Comparison of ENCODE assay signal across 10 mouse cellular contexts in genomic region chrX:12225892-12226206, GRCm38 (mm10).
A peak's percentile ranks its signal among the peaks of the same experiment; 100 is the strongest.
DNase-seq lines count a peak whose midpoint lies in the region; ATAC-seq and TF ChIP-seq lines count a peak whose summit lies in the region.
"Had no signal": no experiment of that assay in that cellular context is flagged by ENCODE, and none has a peak within 500 bp of the region (broad histone marks: within the 10 kb centered on the region; RNA-seq: fewer than 3 reads in every experiment).

No protein-coding gene starts in this region.

- DNase-seq in cerebellum, adult 2 months, result peak in 1 of 2 experiments; percentile 11
- DNase-seq in cerebellum, postnatal 4 days (ENCODE audit: low spot score in 2 of 2), result no peak
- DNase-seq in kidney, postnatal 4 days, result no peak
- no peak for DNase-seq in gastrocnemius, postnatal 25 days
- DNase-seq in testis, postnatal 14 days (ENCODE audit: low spot score), result no peak
- DNase-seq: adrenal gland, postnatal 36 days; heart, postnatal 10 days had no signal

- peaks cover 4% of the 10 kb centered on the region; the same call in 1 of the 2 replicates for H3K4me1 ChIP-seq in cerebellum, adult 2 months (ENCODE audit: control insufficient read depth, insufficient read depth, low read length)
- no peaks in the 10 kb centered on the region for H3K4me1 ChIP-seq in kidney, embryonic 16.5 days (ENCODE audit: insufficient read depth, low read length)
- H3K4me1 ChIP-seq in forebrain, embryonic 16.5 days (replicated peaks; ENCODE audit: control insufficient read depth, insufficient read depth, low read length), result 0 out of 2 replicates have a peak, but pooled peaks cover 4% of the 10 kb centered on the region
- 0 out of 2 replicates have a peak, but pooled peaks cover 8% of the 10 kb centered on the region for H3K4me1 ChIP-seq in midbrain, embryonic 12.5 days

- peak overlapping the region; percentile 6 for H3K4me3 ChIP-seq in cerebellum, adult 2 months (replicated peaks; ENCODE audit: insufficient read depth, low read depth, low read length)
- H3K4me3 ChIP-seq in kidney, embryonic 16.5 days (ENCODE audit: low read length), result peak overlapping the region; percentile 20; the same call in 1 of the 2 replicates
- no peak overlapping the region; the same call in 1 of the 2 replicates for H3K4me3 ChIP-seq in forebrain, embryonic 16.5 days (replicated peaks; ENCODE audit: low read length)
- H3K4me3 ChIP-seq in midbrain, embryonic 12.5 days, result no peak overlapping the region

- no peaks in the 10 kb centered on the region for H3K9me3 ChIP-seq in kidney, embryonic 16.5 days (ENCODE audit: low read length)
- H3K9me3 ChIP-seq in forebrain, embryonic 16.5 days (ENCODE audit: control insufficient read depth, low read length), result no peaks in the 10 kb centered on the region
- no peaks in the 10 kb centered on the region for H3K9me3 ChIP-seq in midbrain, embryonic 12.5 days

- H3K36me3 ChIP-seq in kidney, embryonic 16.5 days (ENCODE audit: insufficient read depth, low read length), result no peaks in the 10 kb centered on the region
- H3K36me3 ChIP-seq in forebrain, embryonic 16.5 days (ENCODE audit: control insufficient read depth, insufficient read depth), result no peaks in the 10 kb centered on the region
- no peaks in the 10 kb centered on the region for H3K36me3 ChIP-seq in midbrain, embryonic 12.5 days

- TF ChIP-seq CTCF in cerebellum, adult 2 months (IDR thresholded peaks at IDR 0.05; ENCODE audit: borderline replicate concordance, insufficient read depth, low read depth, low read length), result no peak

- no peak for ATAC-seq in kidney, embryonic 16.5 days (ENCODE audit: low FRiP score, low TSS enrichment)
- no peak for ATAC-seq in forebrain, embryonic 16.5 days
- ATAC-seq in midbrain, embryonic 12.5 days (ENCODE audit: low FRiP score, low read depth), result no peak

- no peaks in the 10 kb centered on the region for H3K27me3 ChIP-seq in cerebellum, adult 2 months (ENCODE audit: control insufficient read depth, insufficient read depth, low read length)
- H3K27me3 ChIP-seq in kidney, embryonic 16.5 days (ENCODE audit: insufficient read depth, low read length), result peaks cover 18% of the 10 kb centered on the region; the same call in 1 of the 2 replicates
- H3K27me3 ChIP-seq in forebrain, embryonic 16.5 days (replicated peaks; ENCODE audit: control insufficient read depth, insufficient read depth, low read length), result no peaks in the 10 kb centered on the region; the same call in 1 of the 2 replicates
- peaks cover 15% of the 10 kb centered on the region; the same call in 1 of the 2 replicates for H3K27me3 ChIP-seq in midbrain, embryonic 12.5 days

- no peak overlapping the region for H3K9ac ChIP-seq in kidney, embryonic 16.5 days (replicated peaks; ENCODE audit: low read length)
- peak overlapping the region; percentile 40; the same call in 1 of the 2 replicates for H3K9ac ChIP-seq in forebrain, embryonic 16.5 days (replicated peaks; ENCODE audit: low read depth, low read length)
- no peak overlapping the region for H3K9ac ChIP-seq in midbrain, embryonic 12.5 days (replicated peaks)

- H3K4me2 ChIP-seq in kidney, embryonic 16.5 days (replicated peaks; ENCODE audit: low read depth, low read length), result peak overlapping the region; percentile 44
- H3K4me2 ChIP-seq in forebrain, embryonic 16.5 days (ENCODE audit: low read length), result peak overlapping the region; percentile 34
- peak overlapping the region; percentile 34 for H3K4me2 ChIP-seq in midbrain, embryonic 12.5 days (replicated peaks)

- 14% methylated on average over 3 of the region's 3 CpGs for WGBS in cerebellum, adult 2 months
- WGBS in kidney, embryonic 16.5 days, result 14% methylated on average over 3 of the region's 3 CpGs
- 17% methylated on average over 3 of the region's 3 CpGs for WGBS in forebrain, embryonic 16.5 days
- 35% methylated on average over 3 of the region's 3 CpGs for WGBS in midbrain, embryonic 12.5 days

- TF ChIP-seq POLR2A in cerebellum, adult 2 months (IDR thresholded peaks at IDR 0.05; ENCODE audit: borderline replicate concordance, insufficient read depth, low read length), result no peak

- no peak overlapping the region for H3K27ac ChIP-seq in cerebellum, adult 2 months (ENCODE audit: insufficient read depth, low read length)
- H3K27ac ChIP-seq in kidney, embryonic 16.5 days (ENCODE audit: low read length), result no peak overlapping the region
- no peak overlapping the region for H3K27ac ChIP-seq in forebrain, embryonic 16.5 days (ENCODE audit: low read length)
- H3K27ac ChIP-seq in midbrain, embryonic 12.5 days (replicated peaks), result 0 out of 2 replicates have a peak overlapping the region, but pooled peaks have one; percentile 20

Comparison
In these comparisons a context has a peak if more than half of its experiments do, and no peak if none do; other contexts are left out.
1. H3K4me3 ChIP-seq: peak in cerebellum, adult 2 months (single experiment) and kidney, embryonic 16.5 days (single experiment); none in forebrain, embryonic 16.5 days (single experiment) and midbrain, embryonic 12.5 days (single experiment).
2. Peak in every context shown above with its lines, with median percentiles within 50 percentile points of each other: H3K4me2 ChIP-seq.